Mouse (Mus musculus) adrenal gland, adult 18-20 months (tissue): ENCODE data around the gene Foxc1. TPM values are rescaled to one million over a fixed set of nuclear protein-coding genes. Genes with fewer than 3 reads are reported as not detected.

Experiments
- DNase-seq, 2 experiments: peaks; one replicate each; pipeline ENCODE4 v3.0.0; 2021 to 2022; ENCODE audit warnings: low spot score in 2 of 2
- total RNA-seq, 2 experiments: library from RNA; stranded (reverse); gene quantifications; 1 replicate in 1 of 2; 2 replicates in 1 of 2; pipeline ENCODE4 v1.2.3; 2021

The Foxc1 gene
- total RNA-seq, 2 experiments from 2014 or later, result 4.2 to 7.1 TPM

DNA sequence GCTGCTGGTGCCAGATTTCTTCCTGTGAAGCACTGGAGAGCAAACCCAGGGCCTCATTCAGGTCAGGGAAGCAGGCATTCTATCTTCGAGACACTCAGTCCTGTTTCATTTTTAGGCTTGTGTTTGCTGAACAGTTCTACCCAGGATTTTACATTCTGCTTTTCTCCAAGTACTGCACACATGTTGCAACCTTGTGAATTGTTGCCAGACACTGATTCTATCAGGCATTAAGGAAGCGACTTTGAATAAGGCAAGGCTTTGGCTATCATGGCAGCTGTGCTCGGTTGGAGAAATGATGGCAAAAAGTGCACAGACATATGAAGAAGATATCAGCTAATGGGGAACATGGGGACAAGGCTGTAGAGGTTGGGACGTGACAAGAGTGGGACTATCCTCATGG is 22.0 kb downstream of the Foxc1 start:
- no peak for DNase-seq

GRCm38 (mm10) chr13:31830332-31830731 is 23.9 kb downstream of the Foxc1 start:
- DNase-seq, result no peak

GRCm38 (mm10) chr13:31835802-31836201 is 29.4 kb downstream of the Foxc1 start:
- DNase-seq, result no peak

- no peak for DNase-seq
Observed at GRCm38 (mm10) chr13:31849258-31849971, 43.0 kb downstream of the Foxc1 start.

DNA sequence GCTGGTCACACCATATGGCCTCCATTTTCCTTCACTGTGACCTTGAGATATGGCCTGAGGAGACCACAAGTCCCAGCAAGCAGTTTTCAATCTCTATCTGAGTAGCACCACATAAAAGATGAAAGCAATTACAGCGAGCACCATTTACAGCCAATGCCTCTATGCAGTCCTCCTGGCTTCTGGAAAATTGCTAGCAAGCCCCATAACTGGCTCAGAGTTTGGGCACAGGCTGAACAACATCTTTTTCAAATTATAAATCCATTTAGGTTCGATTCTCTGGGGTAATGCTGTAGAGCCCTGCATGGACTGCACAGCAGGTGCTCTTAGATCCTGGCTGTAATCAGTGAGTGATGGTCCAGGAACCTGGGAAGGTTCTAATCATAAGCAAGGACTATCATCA is 47.1 kb downstream of the Foxc1 start:
- no peak for DNase-seq

GRCm38 (mm10) chr13:31854000-31854399 is 47.6 kb downstream of the Foxc1 start:
- DNase-seq, result no peak

DNA sequence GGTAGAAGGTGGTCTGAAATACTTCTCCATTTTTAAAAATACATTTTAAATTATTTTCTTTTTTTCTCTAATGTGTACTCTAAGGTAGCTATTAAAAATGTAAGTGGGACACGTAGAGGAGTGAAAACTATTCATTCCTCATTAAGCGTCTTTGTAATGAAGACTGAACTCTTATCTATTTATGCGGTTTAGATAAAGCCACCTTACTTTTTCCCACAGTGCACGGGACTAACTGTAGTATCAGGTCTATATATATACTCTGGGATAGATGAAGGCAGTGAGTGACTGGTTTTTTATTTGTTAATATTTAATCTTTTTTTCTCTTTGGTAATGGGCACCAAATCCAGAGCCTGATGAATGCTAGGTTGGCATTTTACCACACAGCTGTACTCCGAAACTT is 53.8 kb downstream of the Foxc1 start:
- no peak for DNase-seq

Other genes with a start within 250 kb of the Foxc1 start
- not detected for gene A530084C06Rik, start 247.3 kb upstream of the Foxc1 start, total RNA-seq
- under 1 TPM in 1 of 2 experiments, not detected in 1; 0.19 TPM for gene Foxf2, start 180.8 kb upstream of the Foxc1 start, total RNA-seq